Mouse (Mus musculus) lung, embryonic 16.5 days (tissue): ENCODE results near the gene Mark2. TPM values are rescaled to one million over a fixed set of nuclear protein-coding genes. Genes with fewer than 3 reads are reported as not detected.

ENCODE experiments used
- ATAC-seq: fragments of 200-750 bp; cut with Nextera tagmentation; 2 replicates; pipeline ENCODE4 v1.8.0; 2017; ENCODE audit warnings: low read depth, mild to moderate bottlenecking, moderate library complexity
- H3K27ac ChIP-seq: fragments of 300-500 bp; sonication (generic); 2 replicates; pipeline ENCODE4 v1.5.1; 2014; ENCODE audit warnings: mild to moderate bottlenecking, control low read depth, low read length
- H3K27me3 ChIP-seq: fragments of 300-500 bp; sonication (generic); 2 replicates; pipeline ENCODE4 v1.6.1; 2014; ENCODE audit warnings: low read depth, low read length, mixed read lengths; ENCODE audit not compliant: control insufficient read depth, insufficient read depth
- H3K36me3 ChIP-seq: fragments of 300-500 bp; sonication (generic); 2 replicates; pipeline ENCODE4 v1.6.1; 2014; ENCODE audit warnings: low read length; ENCODE audit not compliant: control insufficient read depth, insufficient read depth
- H3K4me1 ChIP-seq: fragments of 300-500 bp; sonication (generic); replicated peaks from 2 replicates; pipeline ENCODE4 v1.6.1; 2014; ENCODE audit warnings: low read length, mixed read lengths; ENCODE audit not compliant: control insufficient read depth, insufficient read depth
- H3K4me2 ChIP-seq: fragments of 300-500 bp; sonication (generic); 2 replicates; pipeline ENCODE4 v1.6.1; 2014; ENCODE audit warnings: low read depth, low read length, control low read depth
- H3K4me3 ChIP-seq: fragments of 300-500 bp; sonication (generic); 2 replicates; pipeline ENCODE4 v1.5.1; 2014; ENCODE audit warnings: mild to moderate bottlenecking, low read length, control low read depth
- H3K9ac ChIP-seq: fragments of 300-500 bp; sonication (generic); 2 replicates; pipeline ENCODE4 v1.6.1; 2014; ENCODE audit warnings: low read length, control low read depth
- H3K9me3 ChIP-seq: fragments of 300-500 bp; sonication (generic); 2 replicates; pipeline ENCODE4 v1.6.1; 2016; ENCODE audit warnings: low read length; ENCODE audit not compliant: control insufficient read depth
- WGBS: fragments of 180-500 bp; shearing (Covaris S2); extraction: QIAGEN DNeasy Blood & Tissue Kit; methylation state at CpG from one replicate; pipeline ENCODE4 v1.1.7; 2014; 5-methylcytosine and 5-hydroxymethylcytosine counted together
- polyA plus RNA-seq: library from polyadenylated mRNA; unstranded; fragments of >200 nt; fragmentation: Nextera tagmentation; extraction: Ambion mirVana; gene quantifications from 2 replicates; pipeline ENCODE4 v1.2.1, GENCODE M21; 2015

Gene Mark2
- polyA plus RNA-seq, 1 experiment from 2014 or later = 33.4 TPM

DNA sequence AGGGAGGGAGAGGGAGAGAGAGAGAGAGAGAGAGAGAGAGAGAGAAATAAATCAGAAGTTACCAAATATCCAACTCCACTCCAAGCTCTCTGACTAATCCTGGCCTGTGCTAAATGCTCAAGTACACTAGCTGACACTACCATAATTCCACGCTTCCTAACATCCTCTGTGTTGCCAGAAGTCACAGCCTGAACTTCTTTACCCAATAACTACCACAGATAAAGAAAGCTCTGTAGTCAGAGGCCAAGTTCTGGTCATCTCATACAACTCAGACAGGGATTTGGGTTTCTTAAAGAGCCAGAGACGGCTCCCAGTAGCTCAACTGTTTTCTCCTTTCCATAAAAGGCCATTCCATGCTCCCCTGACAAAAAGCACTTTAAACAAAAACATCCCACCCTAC, 36.9 kb downstream of the Mark2 start:
- no peak overlapping the region for H3K9ac ChIP-seq
- H3K36me3 ChIP-seq = no peaks in the 10 kb centered on the region
- ATAC-seq = peak; percentile 39; the same call in 1 of the 2 replicates
- H3K27me3 ChIP-seq = no peaks in the 10 kb centered on the region
- H3K4me3 ChIP-seq = no peak overlapping the region
- 51% methylated on average over 2 of the region's 2 CpGs for WGBS
- H3K4me1 ChIP-seq = peaks cover 52% of the 10 kb centered on the region
- no peak overlapping the region for H3K4me2 ChIP-seq
- 0 out of 2 replicates have a peak overlapping the region, but pooled peaks have one; percentile 11 for H3K27ac ChIP-seq
- no peaks in the 10 kb centered on the region for H3K9me3 ChIP-seq

DNA sequence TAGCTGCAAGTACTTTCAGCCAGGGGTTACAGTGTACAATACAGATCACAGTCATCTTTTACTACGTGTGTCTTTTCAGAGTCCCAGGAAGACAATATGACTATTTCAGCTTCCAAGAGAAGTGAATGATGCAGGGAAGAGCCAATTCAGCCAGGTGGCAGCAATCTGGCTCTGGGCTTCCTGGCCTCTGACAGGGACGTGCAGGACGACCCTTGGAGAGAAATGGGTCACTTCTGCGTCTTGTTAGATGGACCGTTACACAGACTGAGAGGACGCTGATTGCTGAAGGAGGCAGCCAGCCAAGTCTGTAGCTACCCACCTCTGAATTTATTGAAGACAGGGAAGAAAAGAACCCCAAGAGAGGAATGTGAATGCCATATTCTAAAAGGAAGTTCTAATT, 37.9 kb downstream of the Mark2 start:
- WGBS = 60% methylated on average over 6 of the region's 6 CpGs
- Histone ChIP-seq H3K4me3 (no peak overlapping the region), H3K4me1 (peaks cover 49% of the 10 kb centered on the region), H3K27me3 (no peaks in the 10 kb centered on the region), H3K4me2 (no peak overlapping the region), H3K36me3 (no peaks in the 10 kb centered on the region), H3K9ac (no peak overlapping the region), H3K9me3 (no peaks in the 10 kb centered on the region), H3K27ac (no peak overlapping the region)
- no peak for ATAC-seq

- 71% methylated on average over 1 of the region's 1 CpGs for WGBS
- no peaks in the 10 kb centered on the region for H3K9me3 ChIP-seq
- no peak overlapping the region for H3K4me2 ChIP-seq
- ATAC-seq = no peak
- no peak overlapping the region for H3K9ac ChIP-seq
- H3K36me3 ChIP-seq = no peaks in the 10 kb centered on the region
- peaks cover 36% of the 10 kb centered on the region for H3K4me1 ChIP-seq
- no peak overlapping the region for H3K27ac ChIP-seq
- no peaks in the 10 kb centered on the region for H3K27me3 ChIP-seq
- no peak overlapping the region for H3K4me3 ChIP-seq
These were observed 39.2 kb downstream of the Mark2 start for GRCm38 (mm10) chr19:7302493-7302797.

GRCm38 (mm10) chr19:7301647-7302492, 39.8 kb downstream of the Mark2 start:
- H3K36me3 ChIP-seq = no peaks in the 10 kb centered on the region
- no peak overlapping the region for H3K27ac ChIP-seq
- H3K9ac ChIP-seq = no peak overlapping the region
- no peaks in the 10 kb centered on the region for H3K9me3 ChIP-seq
- H3K4me2 ChIP-seq = no peak overlapping the region
- peaks cover 30% of the 10 kb centered on the region for H3K4me1 ChIP-seq
- no peaks in the 10 kb centered on the region for H3K27me3 ChIP-seq
- ATAC-seq = no peak
- WGBS = 65% methylated on average over 7 of the region's 7 CpGs
- no peak overlapping the region for H3K4me3 ChIP-seq

GRCm38 (mm10) chr19:7300078-7300477, 41.6 kb downstream of the Mark2 start:
- H3K4me2 ChIP-seq = no peak overlapping the region
- WGBS = 85% methylated on average over 1 of the region's 1 CpGs

GRCm38 (mm10) chr19:7299052-7299451, 42.6 kb downstream of the Mark2 start:
- H3K9ac ChIP-seq = no peak overlapping the region
- no peak overlapping the region for H3K4me3 ChIP-seq
- peak; percentile 65 for ATAC-seq
- no peaks in the 10 kb centered on the region for H3K9me3 ChIP-seq
- no peaks in the 10 kb centered on the region for H3K27me3 ChIP-seq
- H3K36me3 ChIP-seq = no peaks in the 10 kb centered on the region
- peaks cover 38% of the 10 kb centered on the region for H3K4me1 ChIP-seq
- no peak overlapping the region for H3K4me2 ChIP-seq
- H3K27ac ChIP-seq = no peak overlapping the region

More at GRCm38 (mm10) chr19:7300078-7300477, 41.6 kb downstream of the Mark2 start:
- H3K27me3 ChIP-seq = no peaks in the 10 kb centered on the region
- ATAC-seq = no peak
- peaks cover 29% of the 10 kb centered on the region for H3K4me1 ChIP-seq
- no peaks in the 10 kb centered on the region for H3K36me3 ChIP-seq
- no peak overlapping the region for H3K4me3 ChIP-seq
- no peak overlapping the region for H3K9ac ChIP-seq
- H3K9me3 ChIP-seq = no peaks in the 10 kb centered on the region
- H3K27ac ChIP-seq = no peak overlapping the region

- Histone ChIP-seq H3K9me3 (no peaks in the 10 kb centered on the region), H3K27me3 (no peaks in the 10 kb centered on the region), H3K4me3 (no peak overlapping the region), H3K9ac (no peak overlapping the region), H3K4me1 (peaks cover 36% of the 10 kb centered on the region), H3K36me3 (no peaks in the 10 kb centered on the region), H3K27ac (peak overlapping the region; percentile 86), H3K4me2 (no peak overlapping the region; the same call in 1 of the 2 replicates)
- WGBS = 73% methylated on average over 4 of the region's 4 CpGs
- ATAC-seq = no peak
These were observed 45.7 kb downstream of the Mark2 start for GRCm38 (mm10) chr19:7295959-7296358.

GRCm38 (mm10) chr19:7295071-7295658, 46.5 kb downstream of the Mark2 start:
- peak; percentile 74 for ATAC-seq
- Histone ChIP-seq H3K27ac (peak overlapping the region; percentile 86), H3K9me3 (no peaks in the 10 kb centered on the region), H3K4me2 (peak overlapping the region; percentile 45), H3K4me1 (peaks cover 36% of the 10 kb centered on the region), H3K36me3 (no peaks in the 10 kb centered on the region), H3K27me3 (no peaks in the 10 kb centered on the region), H3K9ac (peak overlapping the region; percentile 43), H3K4me3 (peak overlapping the region; percentile 32)
- 41% methylated on average over 15 of the region's 15 CpGs for WGBS

DNA sequence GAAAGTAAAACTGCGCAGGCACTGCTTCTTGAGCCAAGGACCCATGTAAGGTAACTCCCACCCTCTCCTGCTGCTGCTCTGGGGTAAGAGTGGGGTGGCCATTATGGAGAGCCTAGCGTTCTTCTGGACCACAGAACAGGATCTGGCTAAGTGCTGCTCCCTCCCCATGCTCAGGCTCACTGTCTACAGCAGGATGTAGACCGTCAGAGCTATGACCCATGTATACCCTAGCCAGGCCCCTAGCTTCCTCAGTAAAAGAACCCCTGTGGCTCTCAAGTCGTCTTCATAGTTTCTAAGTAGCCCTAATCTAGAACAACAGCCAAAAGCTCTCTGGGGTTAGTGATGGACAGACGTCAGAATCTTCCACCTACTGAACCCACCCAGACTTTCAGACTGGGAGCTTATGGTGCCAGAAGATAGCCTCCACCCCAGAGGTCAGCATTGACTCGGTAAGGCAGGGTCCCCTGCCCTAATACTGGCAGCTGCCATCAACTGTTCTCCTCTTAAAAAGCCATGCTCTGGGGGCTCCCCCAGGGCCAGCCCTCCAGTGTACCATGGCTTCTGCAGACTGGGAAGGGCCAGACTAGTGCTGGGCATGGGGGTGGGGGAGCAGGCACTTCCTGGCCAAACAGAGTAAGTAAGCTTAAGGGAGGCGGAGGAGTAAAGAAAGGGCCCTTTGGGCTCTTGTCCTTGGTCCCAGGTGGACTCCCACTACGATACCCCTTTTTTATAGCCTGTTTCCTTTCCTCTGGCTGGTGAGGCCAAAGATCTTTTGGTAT, 47.4 kb downstream of the Mark2 start:
- Histone ChIP-seq H3K27me3 (no peaks in the 10 kb centered on the region), H3K4me1 (peaks cover 41% of the 10 kb centered on the region), H3K9me3 (no peaks in the 10 kb centered on the region), H3K4me3 (no peak overlapping the region; the same call in 1 of the 2 replicates), H3K9ac (no peak overlapping the region), H3K27ac (peak overlapping the region; percentile 86), H3K4me2 (peak overlapping the region; percentile 45), H3K36me3 (0 out of 2 replicates have a peak, but pooled peaks cover 2% of the 10 kb centered on the region)
- WGBS = 56% methylated on average over 8 of the region's 8 CpGs
- ATAC-seq = no peak
